Mouse (Mus musculus): ENCODE results near the gene Tut7.
A peak's percentile ranks its signal among the peaks of the same experiment; 100 is the strongest.
"Not testable (repeated sequence)": the region's sequence is repeated elsewhere in the genome, so short reads cannot be mapped to it uniquely, and the experiment has no call there.

Gene Tut7

GRCm38 (mm10) chr13:59766786-59767515, 56.0 kb downstream of the Tut7 start:
- no peak for DNase-seq (ENCODE audit: low read depth, low spot score)

- DNase-seq (ENCODE audit: low read depth, low spot score): no peak
These were observed 60.2 kb downstream of the Tut7 start for GRCm38 (mm10) chr13:59762791-59763190.

GRCm38 (mm10) chr13:59756906-59757305, 66.0 kb downstream of the Tut7 start:
- no peak for DNase-seq (ENCODE audit: low read depth, low spot score)

GRCm38 (mm10) chr13:59750310-59750709, 72.6 kb downstream of the Tut7 start:
- no peak for DNase-seq (ENCODE audit: low read depth, low spot score)

- no peak for DNase-seq (ENCODE audit: low read depth, low spot score)
These were observed 76.2 kb downstream of the Tut7 start, which contains the start of gene 1700014D04Rik for GRCm38 (mm10) chr13:59746711-59747110. 1700014D04Rik (minus strand) TSS chr13:59746752.

GRCm38 (mm10) chr13:59746164-59746563, 76.8 kb downstream of the Tut7 start:
- DNase-seq (ENCODE audit: low read depth, low spot score): no peak

- no peak for DNase-seq (ENCODE audit: low read depth, low spot score)
These were observed 77.5 kb downstream of the Tut7 start for GRCm38 (mm10) chr13:59745462-59745861.

- DNase-seq (ENCODE audit: low read depth, low spot score): no peak
These were observed 81.2 kb downstream of the Tut7 start for GRCm38 (mm10) chr13:59741697-59742096.

GRCm38 (mm10) chr13:59741096-59741495, 81.9 kb downstream of the Tut7 start:
- no peak for DNase-seq (ENCODE audit: low read depth, low spot score)

GRCm38 (mm10) chr13:59739397-59739796, 83.5 kb downstream of the Tut7 start:
- no peak for DNase-seq (ENCODE audit: low read depth, low spot score)

- DNase-seq (ENCODE audit: low read depth, low spot score): no peak
These were observed 84.5 kb downstream of the Tut7 start for GRCm38 (mm10) chr13:59738455-59738854.

- DNase-seq (ENCODE audit: low read depth, low spot score): peak; percentile 4
These were observed 87.8 kb downstream of the Tut7 start for GRCm38 (mm10) chr13:59735190-59735589.

- not testable (repeated sequence) for DNase-seq (ENCODE audit: low read depth, low spot score)
These were observed 88.6 kb downstream of the Tut7 start for GRCm38 (mm10) chr13:59734347-59734746.

- no peak for DNase-seq (ENCODE audit: low read depth, low spot score)
These were observed 89.0 kb downstream of the Tut7 start for GRCm38 (mm10) chr13:59733936-59734335.

- DNase-seq (ENCODE audit: low read depth, low spot score): no peak
These were observed 91.3 kb downstream of the Tut7 start, which contains the start of gene Spata31d1d for GRCm38 (mm10) chr13:59731652-59732051. Spata31d1d (minus strand) TSS chr13:59731752.

- DNase-seq (ENCODE audit: low read depth, low spot score): peak; percentile 47
These were observed 94.4 kb downstream of the Tut7 start for GRCm38 (mm10) chr13:59728378-59729093.

- DNase-seq (ENCODE audit: low read depth, low spot score): no peak
These were observed 96.6 kb downstream of the Tut7 start for GRCm38 (mm10) chr13:59726139-59726867.

GRCm38 (mm10) chr13:59722089-59722488, 100.9 kb downstream of the Tut7 start:
- not testable (repeated sequence) for DNase-seq (ENCODE audit: low read depth, low spot score)
